Mouse (Mus musculus) liver, embryonic 13.5 days (tissue): ENCODE data around the gene Gm36210. TPM values are rescaled to one million over a fixed set of nuclear protein-coding genes. Genes with fewer than 3 reads are reported as not detected.

Source experiments
- ATAC-seq: fragments of 200-750 bp; cut with Nextera tagmentation; 2 replicates; pipeline ENCODE4 v1.8.0; 2017; ENCODE audit warnings: low read depth, mild to moderate bottlenecking, moderate number of reproducible peaks, moderate library complexity
- DNase-seq: peaks from one replicate; pipeline ENCODE4 v3.0.0; 2022
- H3K27ac ChIP-seq: fragments of 300-500 bp; sonication (generic); 2 replicates; pipeline ENCODE4 v1.5.1; 2015; ENCODE audit warnings: moderate library complexity, mild to moderate bottlenecking, inconsistent platforms
- H3K27me3 ChIP-seq: fragments of 300-500 bp; sonication (generic); 2 replicates; pipeline ENCODE4 v1.6.1; 2015; ENCODE audit warnings: mild to moderate bottlenecking, inconsistent platforms
- H3K36me3 ChIP-seq: fragments of 300-500 bp; sonication (generic); 2 replicates; pipeline ENCODE4 v1.6.1; 2015; ENCODE audit warnings: mild to moderate bottlenecking, inconsistent platforms
- H3K4me1 ChIP-seq: fragments of 300-500 bp; sonication (generic); replicated peaks from 2 replicates; pipeline ENCODE4 v1.6.1; 2015; ENCODE audit warnings: inconsistent platforms
- H3K4me2 ChIP-seq: fragments of 300-500 bp; sonication (generic); 2 replicates; pipeline ENCODE4 v1.6.1; 2015; ENCODE audit warnings: inconsistent platforms, mild to moderate bottlenecking, moderate library complexity
- H3K4me3 ChIP-seq: fragments of 300-500 bp; sonication (generic); replicated peaks from 2 replicates; pipeline ENCODE4 v1.5.1; 2015; ENCODE audit warnings: mild to moderate bottlenecking, inconsistent platforms
- H3K9ac ChIP-seq: fragments of 300-500 bp; sonication (generic); 2 replicates; pipeline ENCODE4 v1.6.1; 2015; ENCODE audit warnings: mild to moderate bottlenecking, inconsistent platforms
- H3K9me3 ChIP-seq: fragments of 300-500 bp; sonication (generic); replicated peaks from 2 replicates; pipeline ENCODE4 v1.6.1; 2016; ENCODE audit warnings: inconsistent platforms
- WGBS: fragments of 180-500 bp; shearing (Covaris S2); methylation state at CpG from one replicate; pipeline ENCODE4 v1.1.7; 2015; ENCODE audit not compliant: insufficient replicate concordance; 5-methylcytosine and 5-hydroxymethylcytosine counted together
- polyA plus RNA-seq: library from polyadenylated mRNA; unstranded; fragments of >200 nt; fragmentation: Nextera tagmentation; extraction: Ambion mirVana; gene quantifications from 2 replicates; pipeline ENCODE4 v1.2.1, GENCODE M21; 2015

The Gm36210 gene
- polyA plus RNA-seq, 1 experiment from 2014 or later: 0.07 TPM

GRCm38 (mm10) chr7:4915007-4915665, 8.8 kb upstream of the Gm36210 start, which contains the start of gene Zfp628:
TSS of gene Zfp628 (plus strand) at chr7:4915217.
- DNase-seq (peak; percentile 87), ATAC-seq (peak; percentile 88)
- WGBS: under 1% methylated on average over 54 of the region's 56 CpGs
- Histone ChIP-seq H3K4me2 (peak within 1 kb of the TSS; percentile 91), H3K4me1 (peaks cover 24% of the 10 kb centered on the region), H3K36me3 (peaks cover 31% of the 10 kb centered on the region), H3K27me3 (no peaks in the 10 kb centered on the region), H3K27ac (peak within 1 kb of the TSS; percentile 88), H3K4me3 (peak within 1 kb of the TSS; percentile 82), H3K9ac (peak within 1 kb of the TSS; percentile 89), H3K9me3 (no peaks in the 10 kb centered on the region)

GRCm38 (mm10) chr7:4912248-4912647, 5.9 kb upstream of the Gm36210 start:
- ATAC-seq: no peak
- no peak for DNase-seq
- H3K27ac ChIP-seq: no peak overlapping the region
- H3K4me1 ChIP-seq: peaks cover 24% of the 10 kb centered on the region
- no peak overlapping the region for H3K4me3 ChIP-seq
- H3K9me3 ChIP-seq: no peaks in the 10 kb centered on the region
- H3K9ac ChIP-seq: no peak overlapping the region
- no peak overlapping the region for H3K4me2 ChIP-seq
- peaks cover 3% of the 10 kb centered on the region for H3K36me3 ChIP-seq
- no peaks in the 10 kb centered on the region for H3K27me3 ChIP-seq
- WGBS: 48% methylated on average over 5 of the region's 5 CpGs

GRCm38 (mm10) chr7:4911561-4911960, 5.2 kb upstream of the Gm36210 start:
- no peaks in the 10 kb centered on the region for H3K36me3 ChIP-seq
- no peak overlapping the region for H3K27ac ChIP-seq
- DNase-seq (peak; percentile 29), ATAC-seq (no peak)
- no peak overlapping the region for H3K4me3 ChIP-seq
- WGBS: 43% methylated on average over 9 of the region's 9 CpGs
- H3K9ac ChIP-seq: no peak overlapping the region
- H3K9me3 ChIP-seq: no peaks in the 10 kb centered on the region
- H3K4me1 ChIP-seq: peaks cover 17% of the 10 kb centered on the region
- H3K4me2 ChIP-seq: no peak overlapping the region
- H3K27me3 ChIP-seq: peaks cover 5% of the 10 kb centered on the region; the same call in 1 of the 2 replicates

- Histone ChIP-seq H3K36me3 (no peaks in the 10 kb centered on the region), H3K9me3 (0 out of 2 replicates have a peak, but pooled peaks cover 2% of the 10 kb centered on the region), H3K27me3 (peaks cover 5% of the 10 kb centered on the region; the same call in 1 of the 2 replicates), H3K9ac (no peak overlapping the region), H3K4me3 (no peak overlapping the region), H3K4me2 (no peak overlapping the region), H3K27ac (no peak overlapping the region), H3K4me1 (peaks cover 22% of the 10 kb centered on the region)
- WGBS: 67% methylated on average over 9 of the region's 9 CpGs
- ATAC-seq: no peak
- DNase-seq: no peak
These were observed 3.9 kb downstream of the Gm36210 start for GRCm38 (mm10) chr7:4902404-4902803.

- Histone ChIP-seq H3K9me3 (0 out of 2 replicates have a peak, but pooled peaks cover 2% of the 10 kb centered on the region), H3K36me3 (no peaks in the 10 kb centered on the region), H3K4me3 (peak overlapping the region; percentile 50), H3K27ac (peak overlapping the region; percentile 64; the same call in 1 of the 2 replicates), H3K4me1 (peaks cover 22% of the 10 kb centered on the region), H3K4me2 (peak overlapping the region; percentile 72), H3K9ac (no peak overlapping the region), H3K27me3 (no peaks in the 10 kb centered on the region)
- WGBS: 54% methylated on average over 8 of the region's 8 CpGs
- ATAC-seq (0 out of 2 replicates have a peak, but pooled peaks have one; percentile 25), DNase-seq (peak; percentile 53)
These were observed 5.1 kb downstream of the Gm36210 start for GRCm38 (mm10) chr7:4901171-4901570.

- H3K4me1 ChIP-seq: peaks cover 22% of the 10 kb centered on the region
- H3K36me3 ChIP-seq: no peaks in the 10 kb centered on the region
- peak overlapping the region; percentile 72 for H3K4me2 ChIP-seq
- ATAC-seq (peak; percentile 51; the same call in 1 of the 2 replicates), DNase-seq (no peak)
- WGBS: 15% methylated on average over 11 of the region's 11 CpGs
- peak overlapping the region; percentile 64 for H3K9ac ChIP-seq
- H3K9me3 ChIP-seq: 0 out of 2 replicates have a peak, but pooled peaks cover 2% of the 10 kb centered on the region
- H3K27ac ChIP-seq: peak overlapping the region; percentile 64
- H3K4me3 ChIP-seq: peak overlapping the region; percentile 50
- H3K27me3 ChIP-seq: no peaks in the 10 kb centered on the region
These were observed 5.8 kb downstream of the Gm36210 start for GRCm38 (mm10) chr7:4900523-4900851.

- peak overlapping the region; percentile 50 for H3K4me3 ChIP-seq
- 0 out of 2 replicates have a peak, but pooled peaks cover 2% of the 10 kb centered on the region for H3K9me3 ChIP-seq
- no peaks in the 10 kb centered on the region for H3K36me3 ChIP-seq
- peaks cover 22% of the 10 kb centered on the region for H3K4me1 ChIP-seq
- 6% methylated on average over 19 of the region's 19 CpGs for WGBS
- peak overlapping the region; percentile 72 for H3K4me2 ChIP-seq
- H3K27me3 ChIP-seq: no peaks in the 10 kb centered on the region
- ATAC-seq (peak; percentile 82), DNase-seq (no peak)
- H3K27ac ChIP-seq: peak overlapping the region; percentile 64
- peak overlapping the region; percentile 64 for H3K9ac ChIP-seq
These were observed 6.4 kb downstream of the Gm36210 start for GRCm38 (mm10) chr7:4899649-4900522.

GRCm38 (mm10) chr7:4898851-4899648, 7.3 kb downstream of the Gm36210 start:
- ATAC-seq (peak; percentile 30; the same call in 1 of the 2 replicates), DNase-seq (no peak)
- Histone ChIP-seq H3K27ac (peak overlapping the region; percentile 39; the same call in 1 of the 2 replicates), H3K9ac (peak overlapping the region; percentile 64), H3K27me3 (no peaks in the 10 kb centered on the region), H3K4me1 (peaks cover 22% of the 10 kb centered on the region), H3K4me2 (peak overlapping the region; percentile 72), H3K36me3 (no peaks in the 10 kb centered on the region), H3K9me3 (0 out of 2 replicates have a peak, but pooled peaks cover 2% of the 10 kb centered on the region), H3K4me3 (peak overlapping the region; percentile 50)
- 29% methylated on average over 18 of the region's 18 CpGs for WGBS

- H3K4me2 ChIP-seq: no peak overlapping the region
These were observed 11.1 kb downstream of the Gm36210 start for GRCm38 (mm10) chr7:4895186-4895585.

GRCm38 (mm10) chr7:4886680-4887079, 19.6 kb downstream of the Gm36210 start:
- H3K9me3 ChIP-seq: no peaks in the 10 kb centered on the region
- no peak for DNase-seq
- H3K4me2 ChIP-seq: no peak overlapping the region
- no peaks in the 10 kb centered on the region for H3K27me3 ChIP-seq
- no peak overlapping the region for H3K27ac ChIP-seq
- WGBS: 75% methylated on average over 4 of the region's 4 CpGs
- no peak overlapping the region for H3K9ac ChIP-seq
- no peak for ATAC-seq
- no peak overlapping the region for H3K4me3 ChIP-seq
- no peaks in the 10 kb centered on the region for H3K4me1 ChIP-seq
- H3K36me3 ChIP-seq: peaks cover 5% of the 10 kb centered on the region; the same call in 1 of the 2 replicates

More at GRCm38 (mm10) chr7:4895186-4895585, 11.1 kb downstream of the Gm36210 start:
- no peak overlapping the region for H3K4me3 ChIP-seq
- ATAC-seq: no peak
- H3K9me3 ChIP-seq: no peaks in the 10 kb centered on the region
- no peak overlapping the region for H3K9ac ChIP-seq
- no peak overlapping the region for H3K27ac ChIP-seq
- H3K4me1 ChIP-seq: peaks cover 14% of the 10 kb centered on the region
- no peaks in the 10 kb centered on the region; the same call in none of the 2 replicates for H3K36me3 ChIP-seq
- H3K27me3 ChIP-seq: no peaks in the 10 kb centered on the region
- no peak for DNase-seq
- 74% methylated on average over 11 of the region's 11 CpGs for WGBS
